Mouse (Mus musculus): Measurements from ENCODE around the gene Rab5c. TPM values are rescaled to one million over a fixed set of nuclear protein-coding genes. Genes with fewer than 3 reads are reported as not detected.

Gene Rab5c
- polyA plus RNA-seq, 1 experiment from 2014 or later, result 41.6 TPM

- Histone ChIP-seq H3K4me2 (ENCODE audit: low read depth, low read length) (no peak overlapping the region), H3K27ac (ENCODE audit: low read length) (no peak overlapping the region), H3K9ac (ENCODE audit: low read depth, low read length) (no peak overlapping the region), H3K4me3 (ENCODE audit: low read length) (no peak overlapping the region), H3K36me3 (ENCODE audit: control insufficient read depth, insufficient read depth, low read length) (no peaks in the 10 kb centered on the region), H3K9me3 (ENCODE audit: control insufficient read depth, low read length) (no peaks in the 10 kb centered on the region), H3K4me1 (ENCODE audit: control insufficient read depth, insufficient read depth, low read length) (peaks cover 17% of the 10 kb centered on the region), H3K27me3 (replicated peaks; ENCODE audit: control insufficient read depth, insufficient read depth, low read length) (no peaks in the 10 kb centered on the region)
- WGBS, result 79% methylated on average over 6 of the region's 6 CpGs
- no peak for ATAC-seq
Observed at GRCm38 (mm10) chr11:100728601-100729000, 9.4 kb downstream of the Rab5c start.

GRCm38 (mm10) chr11:100727201-100727600, 10.8 kb downstream of the Rab5c start:
- H3K4me1 ChIP-seq (ENCODE audit: control insufficient read depth, insufficient read depth, low read length), result peaks cover 26% of the 10 kb centered on the region
- no peak overlapping the region for H3K9ac ChIP-seq (ENCODE audit: low read depth, low read length)
- WGBS, result 93% methylated on average over 3 of the region's 3 CpGs
- H3K4me3 ChIP-seq (ENCODE audit: low read length), result no peak overlapping the region
- no peaks in the 10 kb centered on the region for H3K9me3 ChIP-seq (ENCODE audit: control insufficient read depth, low read length)
- H3K27me3 ChIP-seq (replicated peaks; ENCODE audit: control insufficient read depth, insufficient read depth, low read length), result no peaks in the 10 kb centered on the region
- ATAC-seq, result no peak
- H3K36me3 ChIP-seq (ENCODE audit: control insufficient read depth, insufficient read depth, low read length), result no peaks in the 10 kb centered on the region
- no peak overlapping the region for H3K4me2 ChIP-seq (ENCODE audit: low read depth, low read length)
- H3K27ac ChIP-seq (ENCODE audit: low read length), result no peak overlapping the region

DNA sequence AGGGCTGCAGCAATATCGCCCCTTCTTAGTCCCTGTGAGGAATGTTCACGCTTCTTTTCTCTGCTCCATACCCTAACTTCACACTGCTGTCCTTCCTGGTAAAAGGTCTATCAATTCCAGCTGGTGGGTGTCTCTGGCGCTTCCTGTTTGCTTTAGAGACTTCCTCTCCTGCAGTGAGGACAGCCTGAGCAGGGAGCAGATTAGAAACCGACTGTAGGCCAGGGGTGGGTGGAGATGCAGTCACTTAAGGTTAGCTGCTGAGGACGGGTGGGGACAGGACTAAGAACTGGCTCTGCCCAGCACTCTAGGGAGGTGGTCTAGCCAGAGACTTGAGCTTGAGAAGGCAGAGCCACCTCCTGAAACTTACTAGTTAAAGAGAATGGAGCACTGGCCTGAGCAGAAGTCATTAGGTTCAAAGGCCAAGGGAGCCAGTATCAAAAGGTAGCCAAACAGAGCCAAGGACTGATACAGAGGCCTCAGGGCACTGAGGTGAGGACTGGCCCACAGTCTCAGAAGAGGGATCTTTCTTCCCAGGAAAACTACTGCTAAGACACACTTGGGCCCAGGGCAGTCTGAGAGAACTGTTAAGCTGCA, 13.0 kb downstream of the Rab5c start:
- H3K9ac ChIP-seq (ENCODE audit: low read depth, low read length), result peak overlapping the region; percentile 9; the same call in 1 of the 2 replicates
- H3K4me3 ChIP-seq (ENCODE audit: low read length), result no peak overlapping the region
- H3K9me3 ChIP-seq (ENCODE audit: control insufficient read depth, low read length), result no peaks in the 10 kb centered on the region
- no peaks in the 10 kb centered on the region for H3K36me3 ChIP-seq (ENCODE audit: control insufficient read depth, insufficient read depth, low read length)
- no peaks in the 10 kb centered on the region for H3K27me3 ChIP-seq (replicated peaks; ENCODE audit: control insufficient read depth, insufficient read depth, low read length)
- 20% methylated on average over 5 of the region's 5 CpGs for WGBS
- peaks cover 43% of the 10 kb centered on the region for H3K4me1 ChIP-seq (ENCODE audit: control insufficient read depth, insufficient read depth, low read length)
- peak; percentile 54 for ATAC-seq
- no peak overlapping the region for H3K4me2 ChIP-seq (ENCODE audit: low read depth, low read length)
- peak overlapping the region; percentile 76 for H3K27ac ChIP-seq (ENCODE audit: low read length)

DNA sequence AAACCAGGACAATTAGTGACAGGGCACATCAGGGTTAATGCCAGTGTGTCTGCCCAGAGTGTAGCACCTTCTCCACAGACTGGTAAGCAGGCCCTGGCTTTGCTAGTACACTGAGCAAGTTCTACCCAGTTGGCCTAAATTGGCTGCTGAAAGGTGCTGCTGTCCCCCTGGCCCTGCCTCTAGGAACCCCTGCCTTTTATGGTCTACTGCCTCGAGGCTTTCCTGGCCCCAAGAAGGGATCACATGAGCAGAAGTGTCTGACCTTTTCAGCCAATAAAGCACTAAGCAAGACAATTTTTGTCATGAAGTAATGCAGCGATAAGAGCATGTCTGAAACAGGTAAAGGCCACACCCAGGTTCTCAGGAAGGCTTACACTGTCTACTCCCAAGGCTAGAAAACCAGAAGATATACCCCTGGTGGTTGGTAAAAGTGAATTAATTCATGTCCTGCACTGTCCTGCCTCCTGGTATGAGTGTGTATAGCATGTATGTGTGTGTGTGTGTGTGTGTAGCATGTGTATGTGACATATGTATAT, 15.5 kb downstream of the Rab5c start:
- H3K27me3 ChIP-seq (replicated peaks; ENCODE audit: control insufficient read depth, insufficient read depth, low read length), result no peaks in the 10 kb centered on the region
- H3K27ac ChIP-seq (ENCODE audit: low read length), result peak overlapping the region; percentile 71
- H3K4me2 ChIP-seq (ENCODE audit: low read depth, low read length), result no peak overlapping the region
- H3K9me3 ChIP-seq (ENCODE audit: control insufficient read depth, low read length), result no peaks in the 10 kb centered on the region
- no peak overlapping the region for H3K4me3 ChIP-seq (ENCODE audit: low read length)
- peak; percentile 70 for ATAC-seq
- H3K36me3 ChIP-seq (ENCODE audit: control insufficient read depth, insufficient read depth, low read length), result peaks cover 3% of the 10 kb centered on the region
- 33% methylated on average over 2 of the region's 2 CpGs for WGBS
- peaks cover 46% of the 10 kb centered on the region for H3K4me1 ChIP-seq (ENCODE audit: control insufficient read depth, insufficient read depth, low read length)
- no peak overlapping the region; the same call in 1 of the 2 replicates for H3K9ac ChIP-seq (ENCODE audit: low read depth, low read length)

GRCm38 (mm10) chr11:100721776-100722492, 16.1 kb downstream of the Rab5c start:
- no peaks in the 10 kb centered on the region for H3K27me3 ChIP-seq (replicated peaks; ENCODE audit: control insufficient read depth, insufficient read depth, low read length)
- no peaks in the 10 kb centered on the region for H3K9me3 ChIP-seq (ENCODE audit: control insufficient read depth, low read length)
- H3K27ac ChIP-seq (ENCODE audit: low read length), result peak overlapping the region; percentile 71
- ATAC-seq, result peak; percentile 31
- H3K9ac ChIP-seq (ENCODE audit: low read depth, low read length), result no peak overlapping the region; the same call in 1 of the 2 replicates
- peaks cover 46% of the 10 kb centered on the region for H3K4me1 ChIP-seq (ENCODE audit: control insufficient read depth, insufficient read depth, low read length)
- no peak overlapping the region for H3K4me2 ChIP-seq (ENCODE audit: low read depth, low read length)
- no peak overlapping the region for H3K4me3 ChIP-seq (ENCODE audit: low read length)
- H3K36me3 ChIP-seq (ENCODE audit: control insufficient read depth, insufficient read depth, low read length), result peaks cover 3% of the 10 kb centered on the region
- 68% methylated on average over 8 of the region's 8 CpGs for WGBS

GRCm38 (mm10) chr11:100721254-100721653, 16.8 kb downstream of the Rab5c start:
- H3K9me3 ChIP-seq (ENCODE audit: control insufficient read depth, low read length), result no peaks in the 10 kb centered on the region
- 66% methylated on average over 4 of the region's 4 CpGs for WGBS
- no peak overlapping the region for H3K4me2 ChIP-seq (ENCODE audit: low read depth, low read length)
- H3K9ac ChIP-seq (ENCODE audit: low read depth, low read length), result no peak overlapping the region
- peaks cover 3% of the 10 kb centered on the region for H3K36me3 ChIP-seq (ENCODE audit: control insufficient read depth, insufficient read depth, low read length)
- no peaks in the 10 kb centered on the region for H3K27me3 ChIP-seq (replicated peaks; ENCODE audit: control insufficient read depth, insufficient read depth, low read length)
- peaks cover 46% of the 10 kb centered on the region for H3K4me1 ChIP-seq (ENCODE audit: control insufficient read depth, insufficient read depth, low read length)
- ATAC-seq, result no peak
- H3K4me3 ChIP-seq (ENCODE audit: low read length), result no peak overlapping the region
- peak overlapping the region; percentile 71 for H3K27ac ChIP-seq (ENCODE audit: low read length)

- 66% methylated on average over 5 of the region's 5 CpGs for WGBS
Observed at GRCm38 (mm10) chr11:100720345-100720744, 17.7 kb downstream of the Rab5c start.

GRCm38 (mm10) chr11:100719893-100720292, 18.1 kb downstream of the Rab5c start:
- Histone ChIP-seq H3K4me1 (ENCODE audit: control insufficient read depth, insufficient read depth, low read length) (peaks cover 37% of the 10 kb centered on the region), H3K36me3 (ENCODE audit: control insufficient read depth, insufficient read depth, low read length) (peaks cover 3% of the 10 kb centered on the region), H3K27me3 (replicated peaks; ENCODE audit: control insufficient read depth, insufficient read depth, low read length) (no peaks in the 10 kb centered on the region), H3K27ac (ENCODE audit: low read length) (peak overlapping the region; percentile 21; the same call in 1 of the 2 replicates), H3K4me3 (ENCODE audit: low read length) (no peak overlapping the region), H3K9ac (ENCODE audit: low read depth, low read length) (no peak overlapping the region), H3K4me2 (ENCODE audit: low read depth, low read length) (no peak overlapping the region), H3K9me3 (ENCODE audit: control insufficient read depth, low read length) (no peaks in the 10 kb centered on the region)
- ATAC-seq, result no peak
- WGBS, result 81% methylated on average over 11 of the region's 11 CpGs

More at GRCm38 (mm10) chr11:100720345-100720744, 17.7 kb downstream of the Rab5c start:
- Histone ChIP-seq H3K36me3 (ENCODE audit: control insufficient read depth, insufficient read depth, low read length) (peaks cover 3% of the 10 kb centered on the region), H3K4me1 (ENCODE audit: control insufficient read depth, insufficient read depth, low read length) (peaks cover 42% of the 10 kb centered on the region), H3K27ac (ENCODE audit: low read length) (no peak overlapping the region), H3K27me3 (replicated peaks; ENCODE audit: control insufficient read depth, insufficient read depth, low read length) (no peaks in the 10 kb centered on the region), H3K4me3 (ENCODE audit: low read length) (no peak overlapping the region), H3K9ac (ENCODE audit: low read depth, low read length) (no peak overlapping the region), H3K9me3 (ENCODE audit: control insufficient read depth, low read length) (no peaks in the 10 kb centered on the region), H3K4me2 (ENCODE audit: low read depth, low read length) (no peak overlapping the region)
- ATAC-seq, result no peak

GRCm38 (mm10) chr11:100719312-100719711, 18.7 kb downstream of the Rab5c start:
- peaks cover 35% of the 10 kb centered on the region for H3K4me1 ChIP-seq (ENCODE audit: control insufficient read depth, insufficient read depth, low read length)
- H3K36me3 ChIP-seq (ENCODE audit: control insufficient read depth, insufficient read depth, low read length), result peaks cover 3% of the 10 kb centered on the region
- ATAC-seq, result no peak
- H3K9ac ChIP-seq (ENCODE audit: low read depth, low read length), result no peak overlapping the region
- H3K9me3 ChIP-seq (ENCODE audit: control insufficient read depth, low read length), result no peaks in the 10 kb centered on the region
- no peaks in the 10 kb centered on the region for H3K27me3 ChIP-seq (replicated peaks; ENCODE audit: control insufficient read depth, insufficient read depth, low read length)
- whole genome bisulfite sequencing, result 88% methylated on average over 3 of the region's 3 CpGs
- no peak overlapping the region for H3K4me3 ChIP-seq (ENCODE audit: low read length)
- H3K27ac ChIP-seq (ENCODE audit: low read length), result no peak overlapping the region
- H3K4me2 ChIP-seq (ENCODE audit: low read depth, low read length), result no peak overlapping the region

Data from intestine, embryonic 16.5 days (tissue).